ENCODE assay signal across 12 mouse cellular contexts in the genomic region with DNA sequence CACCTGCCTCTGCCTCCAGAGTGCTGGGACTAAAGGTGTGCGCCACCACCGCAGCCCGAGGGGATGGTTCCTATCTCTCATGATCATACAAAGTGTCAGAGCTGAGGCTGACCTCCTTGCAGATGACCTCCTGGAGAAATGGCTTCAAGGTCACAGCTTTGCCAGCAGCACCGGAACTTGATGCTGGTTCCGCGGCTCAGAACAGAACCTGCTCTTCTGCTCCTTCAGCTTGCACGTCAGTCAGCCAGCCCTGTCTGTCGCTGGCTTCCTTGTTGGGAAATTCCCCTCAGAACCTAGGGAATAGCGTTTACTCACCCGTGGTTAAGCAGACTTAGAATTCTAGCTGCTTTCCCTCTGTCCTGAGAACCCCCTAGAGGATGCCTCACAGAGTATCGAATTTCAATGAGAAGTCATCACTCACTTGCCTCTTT. TPM values are rescaled to one million over a fixed set of nuclear protein-coding genes. Genes with fewer than 3 reads are reported as not detected.
DNase-seq lines count a peak whose midpoint lies in the region; ATAC-seq and TF ChIP-seq lines count a peak whose summit lies in the region.
"Had no signal": no experiment of that assay in that cellular context is flagged by ENCODE, and none has a peak within 500 bp of the region (broad histone marks: within the 10 kb centered on the region; RNA-seq: fewer than 3 reads in every experiment).

No protein-coding gene starts in this region.

- H3K4me3 ChIP-seq in forebrain, embryonic 10.5 days: peak overlapping the region; percentile 20; the same call in 1 of the 2 replicates
- no peak overlapping the region for H3K4me3 ChIP-seq in forebrain, embryonic 16.5 days (replicated peaks; ENCODE audit: low read length)
- no peak overlapping the region for H3K4me3 ChIP-seq in kidney, embryonic 14.5 days (ENCODE audit: low read length)
- H3K4me3 ChIP-seq in intestine, postnatal 0 days (ENCODE audit: low read depth, low read length): no peak overlapping the region
- H3K4me3 ChIP-seq: erythroblast, embryonic 14.5 days; liver, embryonic 15.5 days had no signal

- DNase-seq in forebrain, embryonic 10.5 days (ENCODE audit: extremely low spot score, low spot score): no peak
- no peak for DNase-seq in kidney, postnatal 36 days
- DNase-seq in NIH3T3 (ENCODE audit: low read depth): peak; percentile 58
- DNase-seq in testis, postnatal 14 days (ENCODE audit: low spot score): no peak
- no peak for DNase-seq in gastrocnemius, postnatal 10 days
- DNase-seq: cerebellum, postnatal 25 days had no signal

- no peak for ATAC-seq in forebrain, embryonic 16.5 days
- no peak for ATAC-seq in kidney, embryonic 14.5 days (ENCODE audit: low FRiP score, low TSS enrichment)
- no peak for ATAC-seq in intestine, postnatal 0 days
- ATAC-seq: CD4-positive, CD25-positive, alpha-beta regulatory T cell, adult 4 months had no signal

- H3K4me2 ChIP-seq in forebrain, embryonic 16.5 days (ENCODE audit: low read length): no peak overlapping the region
- H3K4me2 ChIP-seq in kidney, embryonic 14.5 days (replicated peaks; ENCODE audit: low read depth, low read length): no peak overlapping the region
- 0 out of 2 replicates have a peak overlapping the region, but pooled peaks have one; percentile 13 for H3K4me2 ChIP-seq in intestine, postnatal 0 days (replicated peaks; ENCODE audit: low read depth)
- H3K4me2 ChIP-seq: liver, embryonic 15.5 days had no signal

- no peaks in the 10 kb centered on the region for H3K9me3 ChIP-seq in forebrain, embryonic 10.5 days
- no peaks in the 10 kb centered on the region for H3K9me3 ChIP-seq in forebrain, embryonic 16.5 days (ENCODE audit: control insufficient read depth, low read length)
- H3K9me3 ChIP-seq in kidney, embryonic 14.5 days (ENCODE audit: control insufficient read depth, low read length): no peaks in the 10 kb centered on the region
- no peaks in the 10 kb centered on the region for H3K9me3 ChIP-seq in intestine, postnatal 0 days (ENCODE audit: control insufficient read depth)
- H3K9me3 ChIP-seq: liver, embryonic 15.5 days had no signal

- no peak overlapping the region for H3K9ac ChIP-seq in forebrain, embryonic 16.5 days (replicated peaks; ENCODE audit: low read depth, low read length)
- H3K9ac ChIP-seq in kidney, embryonic 14.5 days (ENCODE audit: low read depth, low read length): no peak overlapping the region
- H3K9ac ChIP-seq in intestine, postnatal 0 days (ENCODE audit: low read depth, low read length): no peak overlapping the region
- H3K9ac ChIP-seq: liver, embryonic 15.5 days had no signal

- WGBS in forebrain, embryonic 10.5 days: 27% methylated on average over 11 of the region's 11 CpGs
- WGBS in forebrain, embryonic 16.5 days: 35% methylated on average over 11 of the region's 11 CpGs
- whole genome bisulfite sequencing in kidney, embryonic 14.5 days: 18% methylated on average over 11 of the region's 11 CpGs
- 28% methylated on average over 11 of the region's 11 CpGs for WGBS in intestine, postnatal 0 days

- peaks cover 4% of the 10 kb centered on the region; the same call in 1 of the 2 replicates for H3K36me3 ChIP-seq in forebrain, embryonic 10.5 days (replicated peaks)
- H3K36me3 ChIP-seq in forebrain, embryonic 16.5 days (ENCODE audit: control insufficient read depth, insufficient read depth): no peaks in the 10 kb centered on the region
- no peaks in the 10 kb centered on the region for H3K36me3 ChIP-seq in kidney, embryonic 14.5 days (ENCODE audit: control insufficient read depth, insufficient read depth, low read length)
- no peaks in the 10 kb centered on the region for H3K36me3 ChIP-seq in intestine, postnatal 0 days (ENCODE audit: control insufficient read depth, insufficient read depth)
- H3K36me3 ChIP-seq: liver, embryonic 15.5 days had no signal

- no peaks in the 10 kb centered on the region for H3K27me3 ChIP-seq in forebrain, embryonic 10.5 days (ENCODE audit: poor library complexity, severe bottlenecking)
- H3K27me3 ChIP-seq in forebrain, embryonic 16.5 days (replicated peaks; ENCODE audit: control insufficient read depth, insufficient read depth, low read length): no peaks in the 10 kb centered on the region
- H3K27me3 ChIP-seq in kidney, embryonic 14.5 days (ENCODE audit: control insufficient read depth, insufficient read depth, low read length): 0 out of 2 replicates have a peak, but pooled peaks cover 3% of the 10 kb centered on the region
- H3K27me3 ChIP-seq in intestine, postnatal 0 days (replicated peaks; ENCODE audit: control insufficient read depth, insufficient read depth, low read length): no peaks in the 10 kb centered on the region

- peak overlapping the region; percentile 66 for H3K27ac ChIP-seq in forebrain, embryonic 10.5 days
- H3K27ac ChIP-seq in forebrain, embryonic 16.5 days (ENCODE audit: low read length): no peak overlapping the region
- 0 out of 2 replicates have a peak overlapping the region, but pooled peaks have one; percentile 14 for H3K27ac ChIP-seq in kidney, embryonic 14.5 days (ENCODE audit: low read depth, low read length)
- H3K27ac ChIP-seq in intestine, postnatal 0 days (ENCODE audit: low read depth, low read length): peak overlapping the region; percentile 63; the same call in 1 of the 2 replicates
- H3K27ac ChIP-seq: liver, embryonic 15.5 days had no signal

- peaks cover 85% of the 10 kb centered on the region for H3K4me1 ChIP-seq in forebrain, embryonic 10.5 days
- peaks cover 43% of the 10 kb centered on the region for H3K4me1 ChIP-seq in forebrain, embryonic 16.5 days (replicated peaks; ENCODE audit: control insufficient read depth, insufficient read depth, low read length)
- H3K4me1 ChIP-seq in kidney, embryonic 14.5 days (ENCODE audit: control insufficient read depth, insufficient read depth, low read length): peaks cover 29% of the 10 kb centered on the region
- H3K4me1 ChIP-seq in intestine, postnatal 0 days (replicated peaks; ENCODE audit: control insufficient read depth, insufficient read depth, low read length): peaks cover 19% of the 10 kb centered on the region

- no peak for TF ChIP-seq CTCF in intestine, postnatal 0 days (IDR thresholded peaks at IDR 0.05; ENCODE audit: low read depth)

RNA-seq across cellular contexts. Expression of a gene that starts 4.5 kb away (rescaled TPM):
- polyA plus RNA-seq in forebrain, embryonic 10.5 days (2016; fragmentation: Nextera tagmentation; extraction: Ambion mirVana): 13.6 and 13.7 TPM in 2 replicates
- 16.0 and 17.9 TPM in 2 replicates for polyA plus RNA-seq in forebrain, embryonic 16.5 days (2015; fragmentation: Nextera tagmentation; extraction: Ambion mirVana)
- polyA plus RNA-seq in kidney, embryonic 14.5 days (2014; fragmentation: Nextera tagmentation; extraction: Ambion mirVana): 6.3 and 9.1 TPM in 2 replicates
- 3.1 TPM in 2 replicates for polyA plus RNA-seq in intestine, postnatal 0 days (2015; fragmentation: Nextera tagmentation; extraction: Ambion mirVana)
- 10 to 100 TPM; 29.9 to 38.2 TPM for total RNA-seq in gastrocnemius, postnatal 10 days (2021)

RNA-seq across cellular contexts. Expression of a gene that starts 19.7 kb away (rescaled TPM):
- polyA plus RNA-seq in forebrain, embryonic 10.5 days (2016; fragmentation: Nextera tagmentation; extraction: Ambion mirVana): 38.5 and 38.8 TPM in 2 replicates
- polyA plus RNA-seq in forebrain, embryonic 16.5 days (2015; fragmentation: Nextera tagmentation; extraction: Ambion mirVana): 42.5 and 50.6 TPM in 2 replicates
- polyA plus RNA-seq in kidney, embryonic 14.5 days (2014; fragmentation: Nextera tagmentation; extraction: Ambion mirVana): 36.0 and 57.6 TPM in 2 replicates
- 10.0 and 13.1 TPM in 2 replicates for polyA plus RNA-seq in intestine, postnatal 0 days (2015; fragmentation: Nextera tagmentation; extraction: Ambion mirVana)
- total RNA-seq in gastrocnemius, postnatal 10 days (2021): 10 to 100 TPM; 35.8 to 48.4 TPM
